Mouse (Mus musculus) midbrain, embryonic 11.5 days (tissue): Measurements from ENCODE around the gene Rdh12. TPM values are rescaled to one million over a fixed set of nuclear protein-coding genes. Genes with fewer than 3 reads are reported as not detected.

ENCODE experiments used
- polyA plus RNA-seq: library from polyadenylated mRNA; unstranded; fragments of >200 nt; fragmentation: Nextera tagmentation; extraction: Ambion mirVana; gene quantifications from 2 replicates; pipeline ENCODE4 v1.2.1, GENCODE M21; 2014

Gene Rdh12
- polyA plus RNA-seq, 1 experiment from 2014 or later: 1.9 TPM

Other genes starting within 250 kb of the Rdh12 start
- 6.0 and 6.4 TPM in 2 replicates for gene Tmem229b, start 201.3 kb upstream of the Rdh12 start, polyA plus RNA-seq
- gene Plekhh1, start 179.8 kb upstream of the Rdh12 start, polyA plus RNA-seq: 6.4 and 6.8 TPM in 2 replicates
- gene Pigh, start 119.3 kb upstream of the Rdh12 start, polyA plus RNA-seq: 29.0 and 29.6 TPM in 2 replicates
- gene Arg2, start 78.1 kb upstream of the Rdh12 start, polyA plus RNA-seq: 4.1 and 5.5 TPM in 2 replicates
- 101 and 106 TPM in 2 replicates for gene Vti1b, start 36.2 kb upstream of the Rdh12 start, polyA plus RNA-seq
- gene Rdh11, start 16.6 kb upstream of the Rdh12 start, polyA plus RNA-seq: 28.9 and 31.1 TPM in 2 replicates
- gene Zfyve26, start 87.4 kb downstream of the Rdh12 start, polyA plus RNA-seq: 11.5 and 12.9 TPM in 2 replicates
- gene Rad51b, start 88.4 kb downstream of the Rdh12 start, polyA plus RNA-seq: 6.9 and 8.4 TPM in 2 replicates